Mouse (Mus musculus): ENCODE data around the gene Gpr161. TPM values are rescaled to one million over a fixed set of nuclear protein-coding genes. Genes with fewer than 3 reads are reported as not detected.

Gene Gpr161
- total and polyA plus RNA-seq, 3 experiments: 0.08 to 0.23 TPM; not detected in 1

GRCm38 (mm10) chr1:165247788-165248187 is 47.8 kb upstream of the Gpr161 start:
- TF ChIP-seq SIN3A (IDR thresholded peaks at IDR 0.05; ENCODE audit: low read length) (no peak), CHD2 (IDR thresholded peaks at IDR 0.05; ENCODE audit: low read length) (no peak), UBTF (IDR thresholded peaks at IDR 0.05; ENCODE audit: low read depth, low read length) (no peak), MXI1 (IDR thresholded peaks at IDR 0.05; ENCODE audit: low read depth, low read length) (no peak), TBP (conservative IDR thresholded peaks at IDR 0.05; ENCODE audit: low read depth, low read length) (no peak), RCOR1 (conservative IDR thresholded peaks at IDR 0.05; ENCODE audit: low read depth, low read length) (no peak), CHD1 (IDR thresholded peaks at IDR 0.05; ENCODE audit: low read depth, low read length) (no peak), CTCF (conservative IDR thresholded peaks at IDR 0.05 in 1 of 2, IDR thresholded peaks at IDR 0.05 in 1 of 2; ENCODE audit: low read depth in 2 of 2, low read length in 2 of 2) (no peak), ZNF384 (IDR thresholded peaks at IDR 0.05; ENCODE audit: low read depth, low read length) (no peak)
- Histone ChIP-seq H3K4me1 (ENCODE audit: control insufficient read depth in 1 of 2, insufficient read depth in 2 of 2) (peaks cover 12 to 60% of the 10 kb centered on the region in 2 experiments), H3K36me3 (replicated peaks in 1 of 2; ENCODE audit: control insufficient read depth in 1 of 2, insufficient read depth in 1 of 2, low read length in 1 of 2) (no peaks in the 10 kb centered on the region), H3K9ac (ENCODE audit: insufficient read depth, low read depth) (no peak overlapping the region), H3K4me3 (replicated peaks in 1 of 3; ENCODE audit: low read depth in 2 of 3, low read length in 2 of 3, poor library complexity in 1 of 3) (no peak overlapping the region), H3K27ac (ENCODE audit: insufficient read depth, low read depth) (no peak overlapping the region), H3K79me2 (replicated peaks; ENCODE audit: control insufficient read depth, extremely low read depth, insufficient read depth, poor library complexity, severe bottlenecking) (no peaks in the 10 kb centered on the region), H3K4me2 (ENCODE audit: insufficient read depth, low read depth, poor library complexity, severe bottlenecking) (no peak overlapping the region), H3K9me3 (replicated peaks; ENCODE audit: low read length) (no peaks in the 10 kb centered on the region), H3K27me3 (replicated peaks) (no peaks in the 10 kb centered on the region)
- dilution Hi-C loops (cut with MboI; ENCODE audit: extremely low pct_ligation_motif_present, extremely low pct_unique_long_range_greater_than_20kb, low sequenced_read_pairs) (no loop called here), in situ Hi-C loops (cut with MboI; ENCODE audit: low pct_ligation_motif_present, low pct_unique_long_range_greater_than_20kb, low sequenced_read_pairs) (no loop called here)
- no peak for DNase-seq (ENCODE audit: extremely low read depth)

GRCm38 (mm10) chr1:165248842-165249241 is 46.7 kb upstream of the Gpr161 start:
- dilution Hi-C loops (cut with MboI; ENCODE audit: extremely low pct_ligation_motif_present, extremely low pct_unique_long_range_greater_than_20kb, low sequenced_read_pairs) (no loop called here), in situ Hi-C loops (cut with MboI; ENCODE audit: low pct_ligation_motif_present, low pct_unique_long_range_greater_than_20kb, low sequenced_read_pairs) (no loop called here)
- Histone ChIP-seq H3K4me2 (ENCODE audit: insufficient read depth, low read depth, poor library complexity, severe bottlenecking) (no peak overlapping the region), H3K79me2 (replicated peaks; ENCODE audit: control insufficient read depth, extremely low read depth, insufficient read depth, poor library complexity, severe bottlenecking) (no peaks in the 10 kb centered on the region), H3K27ac (ENCODE audit: insufficient read depth, low read depth) (no peak overlapping the region), H3K4me1 (ENCODE audit: control insufficient read depth in 1 of 2, insufficient read depth in 2 of 2) (peaks cover 12 to 60% of the 10 kb centered on the region in 2 experiments), H3K27me3 (replicated peaks) (no peaks in the 10 kb centered on the region), H3K9ac (ENCODE audit: insufficient read depth, low read depth) (no peak overlapping the region), H3K9me3 (replicated peaks; ENCODE audit: low read length) (no peaks in the 10 kb centered on the region), H3K36me3 (replicated peaks in 1 of 2; ENCODE audit: control insufficient read depth in 1 of 2, insufficient read depth in 1 of 2, low read length in 1 of 2) (no peaks in the 10 kb centered on the region), H3K4me3 (replicated peaks in 1 of 3; ENCODE audit: low read depth in 2 of 3, low read length in 2 of 3, poor library complexity in 1 of 3) (no peak overlapping the region)
- no peak for TF ChIP-seq MYC (IDR thresholded peaks at IDR 0.05; ENCODE audit: low read depth, low read length)
- no peak for TF ChIP-seq EP300 (IDR thresholded peaks at IDR 0.05; ENCODE audit: low read length)
- TF ChIP-seq E2F4 (IDR thresholded peaks at IDR 0.05; ENCODE audit: insufficient replicate concordance, low read depth, low read length): no peak
- TF ChIP-seq CHD2 (IDR thresholded peaks at IDR 0.05; ENCODE audit: low read length): no peak
- TF ChIP-seq HCFC1 (IDR thresholded peaks at IDR 0.05; ENCODE audit: low read depth, low read length): no peak
- no peak for TF ChIP-seq JUN (IDR thresholded peaks at IDR 0.05; ENCODE audit: insufficient read depth, low read depth, low read length)
- no peak for TF ChIP-seq CTCF (conservative IDR thresholded peaks at IDR 0.05 in 1 of 2, IDR thresholded peaks at IDR 0.05 in 1 of 2; ENCODE audit: low read depth in 2 of 2, low read length in 2 of 2)
- TF ChIP-seq MAX (IDR thresholded peaks at IDR 0.05; ENCODE audit: low read length): no peak
- no peak for TF ChIP-seq NRF1 (IDR thresholded peaks at IDR 0.05; ENCODE audit: low read depth, low read length)
- TF ChIP-seq BHLHE40 (IDR thresholded peaks at IDR 0.05; ENCODE audit: low read depth, low read length): no peak
- no peak for TF ChIP-seq JUND (conservative IDR thresholded peaks at IDR 0.05; ENCODE audit: low read depth, low read length)
- DNase-seq (ENCODE audit: extremely low read depth): no peak

All from CH12.LX (cell line).